Mouse (Mus musculus) cerebellum, postnatal 4 days (tissue): Measurements from ENCODE around the gene Fbxo28.

Experiments used
- DNase-seq, 2 experiments: peaks; one replicate each; pipeline ENCODE4 v3.0.0; 2022; ENCODE audit warnings: low spot score in 2 of 2, mixed read lengths in 1 of 2

Gene Fbxo28

GRCm38 (mm10) chr1:182288601-182289000, 52.8 kb downstream of the Fbxo28 start:
- DNase-seq = no peak

GRCm38 (mm10) chr1:182287781-182288180, 53.6 kb downstream of the Fbxo28 start:
- DNase-seq = no peak

- DNase-seq = no peak
Observed at GRCm38 (mm10) chr1:182284795-182285194, 56.6 kb downstream of the Fbxo28 start.

DNA sequence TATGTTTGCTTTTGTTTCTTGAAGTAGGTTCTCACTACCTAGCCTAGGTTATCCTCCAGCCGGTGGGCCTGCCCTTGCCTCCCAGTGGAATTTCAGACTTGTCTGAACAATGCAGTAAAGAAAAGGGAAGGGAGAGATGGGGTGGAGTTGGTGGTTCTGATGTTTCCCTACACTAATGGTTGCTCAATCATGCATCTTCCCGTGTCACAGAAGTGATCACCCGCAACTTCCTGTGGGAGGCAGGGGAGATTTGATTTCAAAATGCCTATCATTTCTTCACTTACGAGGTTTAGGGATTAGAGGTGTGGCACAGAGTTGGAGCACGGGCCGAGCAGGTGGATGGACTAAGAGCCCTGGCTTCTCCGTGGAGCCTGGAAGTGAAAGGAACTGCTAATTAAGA, 58.2 kb downstream of the Fbxo28 start:
- DNase-seq = no peak

GRCm38 (mm10) chr1:182282091-182283075, 59.0 kb downstream of the Fbxo28 start, which contains the start of gene Degs1:
Gene Degs1 (minus strand): TSS chr1:182282804.
- DNase-seq = peak; percentile 83 to 94

GRCm38 (mm10) chr1:182281251-182281711, 60.1 kb downstream of the Fbxo28 start:
- DNase-seq = no peak

DNA sequence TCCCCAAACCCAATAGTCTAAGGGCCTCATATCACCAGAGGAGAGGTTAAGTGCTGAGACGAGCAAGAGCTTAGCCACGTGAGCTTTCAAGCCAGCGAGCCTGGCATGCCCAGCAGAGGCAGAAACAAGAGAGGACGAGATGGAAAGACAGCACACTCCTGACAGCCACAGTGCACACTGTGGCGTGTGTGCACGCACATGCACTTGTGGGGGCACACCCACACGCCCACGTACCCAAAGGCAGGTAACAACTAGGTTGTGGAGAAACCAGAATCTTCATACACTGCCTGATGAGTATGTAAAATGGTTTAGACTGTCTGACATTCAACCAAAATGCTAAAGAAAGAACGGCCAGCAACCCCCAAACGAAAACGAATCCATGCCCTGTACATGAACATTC, 60.9 kb downstream of the Fbxo28 start:
- no peak for DNase-seq

DNA sequence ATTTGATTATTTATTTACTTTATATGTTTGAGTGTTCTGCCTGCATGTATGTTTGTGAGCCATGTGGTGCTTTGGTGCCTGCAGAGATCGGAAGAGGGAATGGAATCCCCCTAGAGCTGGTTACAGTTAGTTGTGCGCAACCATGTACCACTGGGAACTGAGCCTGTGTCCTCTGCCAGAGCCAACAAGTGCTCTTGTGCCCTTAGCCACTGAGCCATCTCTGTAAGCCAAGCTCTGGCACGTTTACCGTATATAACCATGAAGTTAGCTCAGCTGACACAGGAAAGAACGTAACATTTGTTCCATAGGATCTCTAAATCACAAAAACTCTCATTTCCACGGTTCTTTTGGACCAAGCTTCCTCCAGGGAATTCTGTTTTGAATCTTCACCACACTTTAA, 61.4 kb downstream of the Fbxo28 start:
- no peak for DNase-seq

DNA sequence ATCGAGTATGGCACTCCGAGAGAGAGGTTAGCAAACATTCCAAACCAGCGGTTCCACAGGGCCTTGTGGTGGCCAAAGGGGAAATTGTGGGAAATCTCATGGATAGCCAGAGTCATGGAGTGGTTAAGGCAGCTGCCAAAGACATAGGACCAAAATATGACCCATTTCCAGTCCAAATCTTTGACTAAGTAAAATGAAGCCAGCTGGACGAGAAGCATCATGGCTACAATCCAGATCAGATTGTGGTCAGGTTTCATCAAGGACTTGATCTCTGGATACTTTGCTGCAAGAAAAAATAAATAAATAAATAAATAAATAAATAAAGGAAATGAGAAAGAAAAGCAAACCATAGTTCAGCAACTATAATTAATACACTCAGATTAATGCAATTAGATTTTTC, 62.0 kb downstream of the Fbxo28 start:
- no peak for DNase-seq

GRCm38 (mm10) chr1:182275109-182275508, 66.3 kb downstream of the Fbxo28 start:
- DNase-seq = no peak

GRCm38 (mm10) chr1:182271632-182272031, 69.8 kb downstream of the Fbxo28 start:
- no peak for DNase-seq

DNA sequence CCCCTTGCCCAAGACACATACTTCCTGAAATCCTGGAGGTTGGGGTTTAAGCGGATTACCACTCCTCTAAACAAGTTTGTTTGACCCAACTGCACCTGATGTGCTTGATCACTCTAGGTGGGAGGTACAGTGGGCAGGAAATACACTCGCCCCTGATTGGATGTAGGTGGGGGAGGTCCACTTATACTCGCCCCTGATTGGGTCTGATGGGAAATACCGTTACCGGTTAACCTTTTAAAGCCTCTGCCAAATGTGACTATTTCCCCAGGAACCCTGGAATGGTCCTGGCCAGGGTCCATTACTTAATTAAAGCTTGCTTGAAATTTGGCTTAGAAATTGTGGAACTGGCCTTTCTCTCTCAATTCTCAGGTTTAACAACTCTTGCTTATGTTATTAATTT, 70.3 kb downstream of the Fbxo28 start:
- DNase-seq = no peak

GRCm38 (mm10) chr1:182268317-182268716, 73.1 kb downstream of the Fbxo28 start:
- no peak for DNase-seq

DNA sequence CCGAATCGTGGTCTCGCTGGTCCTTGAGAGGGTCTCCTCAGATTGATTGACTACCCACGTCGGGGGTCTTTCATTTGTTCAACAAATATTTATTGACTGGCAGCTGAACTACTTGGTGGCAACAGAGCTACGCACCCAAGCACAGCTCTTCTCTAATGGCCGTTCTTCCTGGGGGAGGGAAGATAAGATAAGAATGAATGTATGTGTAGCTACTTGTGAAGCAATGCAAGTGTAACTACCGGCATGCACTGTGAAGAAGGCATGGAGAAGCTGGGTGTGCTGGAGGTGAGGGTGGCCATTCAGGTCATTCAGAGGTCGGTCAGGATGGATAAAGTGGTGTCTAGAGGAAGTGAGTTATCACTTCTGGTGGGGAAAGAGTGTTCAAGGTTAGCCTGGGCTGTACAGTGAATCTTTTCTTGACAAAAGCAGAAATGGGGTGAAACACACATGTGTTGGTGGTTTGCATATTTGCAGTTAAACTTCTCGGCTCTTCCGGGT, 75.4 kb downstream of the Fbxo28 start:
- no peak for DNase-seq
